ENCODE assay signal across 8 mouse cellular contexts in genomic region chr17:33779271-33779966, GRCm38 (mm10). TPM values are rescaled to one million over a fixed set of nuclear protein-coding genes. Genes with fewer than 3 reads are reported as not detected.
DNase-seq lines count a peak whose midpoint lies in the region; ATAC-seq lines count a peak whose summit lies in the region.

No protein-coding gene starts in this region.

- H3K9me3 ChIP-seq in hindbrain, embryonic 15.5 days: no peaks in the 10 kb centered on the region
- no peaks in the 10 kb centered on the region for H3K9me3 ChIP-seq in lung, embryonic 16.5 days (ENCODE audit: control insufficient read depth, low read length)

- no peak overlapping the region for H3K9ac ChIP-seq in hindbrain, embryonic 15.5 days
- H3K9ac ChIP-seq in lung, embryonic 16.5 days (ENCODE audit: low read length): peak overlapping the region; percentile 46

- H3K4me3 ChIP-seq in hindbrain, embryonic 15.5 days: peak overlapping the region; percentile 3; the same call in 1 of the 2 replicates
- H3K4me3 ChIP-seq in lung, embryonic 16.5 days (ENCODE audit: low read length): peak overlapping the region; percentile 62

- peak; percentile 92 to 96 for DNase-seq in adrenal gland, adult (ENCODE audit: inconsistent age in 2 of 2, low spot score in 1 of 2)
- DNase-seq in cerebellum, postnatal 4 days (ENCODE audit: low spot score in 2 of 2): peak; percentile 65 to 88
- peak; percentile 99 for DNase-seq in gastrocnemius, adult 18-20 months (ENCODE audit: low spot score)
- peak; percentile 66 to 84 for DNase-seq in layer of hippocampus, postnatal 25 days (ENCODE audit: extremely low spot score in 1 of 2, low spot score in 1 of 2)
- peak; percentile 74 to 75 for DNase-seq in right cerebral cortex, postnatal 36 days (ENCODE audit: low spot score in 2 of 2)
- DNase-seq in thymus, postnatal 4 days: no peak

- no peaks in the 10 kb centered on the region for H3K36me3 ChIP-seq in hindbrain, embryonic 15.5 days
- H3K36me3 ChIP-seq in lung, embryonic 16.5 days (ENCODE audit: control insufficient read depth, insufficient read depth, low read length): peaks cover 9% of the 10 kb centered on the region

- H3K4me2 ChIP-seq in hindbrain, embryonic 15.5 days: peak overlapping the region; percentile 99
- H3K4me2 ChIP-seq in lung, embryonic 16.5 days (ENCODE audit: low read depth, low read length): peak overlapping the region; percentile 87

- H3K4me1 ChIP-seq in hindbrain, embryonic 15.5 days (replicated peaks): peaks cover 25% of the 10 kb centered on the region
- H3K4me1 ChIP-seq in lung, embryonic 16.5 days (replicated peaks; ENCODE audit: control insufficient read depth, insufficient read depth, low read length): peaks cover 44% of the 10 kb centered on the region

- H3K27ac ChIP-seq in hindbrain, embryonic 15.5 days (replicated peaks): peak overlapping the region; percentile 74
- H3K27ac ChIP-seq in lung, embryonic 16.5 days (ENCODE audit: low read length): peak overlapping the region; percentile 94

- H3K27me3 ChIP-seq in hindbrain, embryonic 15.5 days: no peaks in the 10 kb centered on the region
- H3K27me3 ChIP-seq in lung, embryonic 16.5 days (ENCODE audit: control insufficient read depth, insufficient read depth, low read depth, low read length): no peaks in the 10 kb centered on the region

- peak; percentile 89 for ATAC-seq in hindbrain, embryonic 15.5 days (ENCODE audit: low FRiP score, low read depth)
- ATAC-seq in lung, embryonic 16.5 days (ENCODE audit: low read depth): peak; percentile 90

- 52% methylated on average over 9 of the region's 9 CpGs for WGBS in hindbrain, embryonic 15.5 days
- 29% methylated on average over 9 of the region's 9 CpGs for WGBS in lung, embryonic 16.5 days

RNA-seq across cellular contexts. Expression of gene Angptl4, which starts 2.2 kb away (rescaled TPM):
- 1 to 10 TPM; 4.3 to 6.6 TPM for total RNA-seq in gastrocnemius, adult 18-20 months (2021)
- polyA plus RNA-seq in hindbrain, embryonic 15.5 days (2015; fragmentation: Nextera tagmentation; extraction: Ambion mirVana): 23.2 and 23.9 TPM in 2 replicates
- total RNA-seq in layer of hippocampus, postnatal 25 days (2021): 1 to 10 TPM; 3.8 to 4.0 TPM
- 46.1 and 48.3 TPM in 2 replicates for polyA plus RNA-seq in lung, embryonic 16.5 days (2015; fragmentation: Nextera tagmentation; extraction: Ambion mirVana)

RNA-seq across cellular contexts. Expression of gene Rab11b, which starts 19.1 kb away (rescaled TPM):
- total RNA-seq in gastrocnemius, adult 18-20 months (2021): 100 to 1,000 TPM; 138 to 142 TPM
- 590 and 595 TPM in 2 replicates for polyA plus RNA-seq in hindbrain, embryonic 15.5 days (2015; fragmentation: Nextera tagmentation; extraction: Ambion mirVana)
- total RNA-seq in layer of hippocampus, postnatal 25 days (2021): 100 to 1,000 TPM; 304 to 328 TPM
- polyA plus RNA-seq in lung, embryonic 16.5 days (2015; fragmentation: Nextera tagmentation; extraction: Ambion mirVana): 279 and 289 TPM in 2 replicates

RNA-seq across cellular contexts. Expression of gene Kank3, which starts 30.9 kb away (rescaled TPM):
- 10 to 100 TPM; 13.4 to 16.6 TPM for total RNA-seq in gastrocnemius, adult 18-20 months (2021)
- 50.4 and 57.1 TPM in 2 replicates for polyA plus RNA-seq in hindbrain, embryonic 15.5 days (2015; fragmentation: Nextera tagmentation; extraction: Ambion mirVana)
- total RNA-seq in layer of hippocampus, postnatal 25 days (2021): 10 to 100 TPM; 27.8 to 35.8 TPM
- 78.8 and 89.6 TPM in 2 replicates for polyA plus RNA-seq in lung, embryonic 16.5 days (2015; fragmentation: Nextera tagmentation; extraction: Ambion mirVana)

RNA-seq across cellular contexts. Expression of gene Rps28, which starts 44.9 kb away (rescaled TPM):
- 100 to 1,000 TPM; 586 to 627 TPM for total RNA-seq in gastrocnemius, adult 18-20 months (2021)
- polyA plus RNA-seq in hindbrain, embryonic 15.5 days (2015; fragmentation: Nextera tagmentation; extraction: Ambion mirVana): 474 and 594 TPM in 2 replicates
- 100 to 1,000 TPM; 728 to 834 TPM for total RNA-seq in layer of hippocampus, postnatal 25 days (2021)
- 929 and 1,039 TPM in 2 replicates for polyA plus RNA-seq in lung, embryonic 16.5 days (2015; fragmentation: Nextera tagmentation; extraction: Ambion mirVana)

RNA-seq across cellular contexts. Expression of gene Ndufa7, which starts 45.0 kb away (rescaled TPM):
- 100 to 1,000 TPM; 375 to 377 TPM for total RNA-seq in gastrocnemius, adult 18-20 months (2021)
- polyA plus RNA-seq in hindbrain, embryonic 15.5 days (2015; fragmentation: Nextera tagmentation; extraction: Ambion mirVana): 496 and 540 TPM in 2 replicates
- total RNA-seq in layer of hippocampus, postnatal 25 days (2021): 100 to 1,000 TPM; 214 to 222 TPM
- polyA plus RNA-seq in lung, embryonic 16.5 days (2015; fragmentation: Nextera tagmentation; extraction: Ambion mirVana): 482 and 489 TPM in 2 replicates
